Mouse (Mus musculus) gastrocnemius, postnatal 36 days (tissue): Measurements from ENCODE around the gene Tec. TPM values are rescaled to one million over a fixed set of nuclear protein-coding genes. Genes with fewer than 3 reads are reported as not detected.

Experiments
- DNase-seq, 2 experiments: peaks; one replicate each; pipeline ENCODE4 v3.0.0; 2022
- intact Hi-C: fragments of 180-260 bp; cut with DNase I; formaldehyde crosslinking; loops from one replicate; pipeline ENCODE4 v1.15.1; 2025
- total RNA-seq, 2 experiments: library from RNA; stranded (reverse); gene quantifications; 2 replicates each; pipeline ENCODE4 v1.2.3; 2021

The Tec gene
- total RNA-seq, 2 experiments from 2014 or later: 1.3 to 1.9 TPM

DNA sequence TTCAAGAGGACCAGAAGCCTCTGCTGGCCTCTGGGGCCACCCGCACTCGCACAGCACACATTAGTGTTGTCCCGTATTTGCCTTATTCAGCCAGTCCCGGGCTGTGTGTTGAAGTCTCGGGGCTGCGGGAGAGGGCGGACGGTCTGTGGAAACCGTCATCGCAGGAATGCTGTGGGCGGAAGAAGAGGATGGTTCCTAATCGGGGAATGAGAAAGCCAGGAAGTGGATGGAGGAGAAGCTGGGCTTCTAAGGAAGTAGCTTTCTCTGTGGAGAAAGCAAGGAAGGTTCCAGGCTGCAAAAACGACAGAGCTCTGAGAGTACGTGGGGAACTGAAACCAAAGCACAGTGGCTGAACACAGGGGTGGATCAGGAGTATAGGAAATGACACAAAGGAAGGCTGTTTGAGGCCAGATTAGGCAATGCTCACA lies 72.1 kb downstream of the Tec start:
- DNase-seq: peak in 1 of 2 experiments; percentile 49
- intact Hi-C loops: no loop called here

DNA sequence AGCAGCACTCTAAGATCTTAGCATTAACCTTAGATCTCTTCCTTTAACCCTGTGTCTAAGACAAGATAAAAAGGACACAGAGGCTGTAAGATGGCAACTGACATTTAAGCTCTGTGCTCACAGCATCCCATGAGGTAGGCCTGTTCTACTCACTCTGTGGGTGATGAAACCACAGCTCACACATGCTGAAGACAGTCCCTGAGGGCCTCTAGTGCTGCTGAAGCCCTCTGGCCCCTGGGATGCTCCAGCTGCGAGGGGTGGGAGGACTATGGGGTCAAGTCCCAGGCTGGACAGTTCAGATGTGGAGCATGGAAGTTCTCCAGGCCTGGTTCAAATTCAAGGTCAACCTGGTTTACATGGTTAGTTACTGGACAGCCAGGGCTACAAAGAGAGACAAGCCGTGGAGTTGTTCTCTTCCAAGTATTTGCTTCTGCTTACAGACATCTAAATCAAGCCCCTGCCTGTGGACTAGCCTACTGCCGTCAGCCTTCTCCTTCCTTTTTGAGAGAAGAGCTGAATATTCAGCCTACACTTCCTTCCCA lies 74.9 kb downstream of the Tec start:
- intact Hi-C loops: no loop called here
- no peak for DNase-seq

GRCm38 (mm10) chr5:72791789-72792188 lies 76.5 kb downstream of the Tec start:
- intact Hi-C loops: no loop called here
- DNase-seq: no peak

- intact Hi-C loops: no loop called here
- DNase-seq: no peak
These were observed 76.9 kb downstream of the Tec start for GRCm38 (mm10) chr5:72791386-72791785.

GRCm38 (mm10) chr5:72785451-72785850 lies 82.8 kb downstream of the Tec start:
- intact Hi-C loops: no loop called here

DNA sequence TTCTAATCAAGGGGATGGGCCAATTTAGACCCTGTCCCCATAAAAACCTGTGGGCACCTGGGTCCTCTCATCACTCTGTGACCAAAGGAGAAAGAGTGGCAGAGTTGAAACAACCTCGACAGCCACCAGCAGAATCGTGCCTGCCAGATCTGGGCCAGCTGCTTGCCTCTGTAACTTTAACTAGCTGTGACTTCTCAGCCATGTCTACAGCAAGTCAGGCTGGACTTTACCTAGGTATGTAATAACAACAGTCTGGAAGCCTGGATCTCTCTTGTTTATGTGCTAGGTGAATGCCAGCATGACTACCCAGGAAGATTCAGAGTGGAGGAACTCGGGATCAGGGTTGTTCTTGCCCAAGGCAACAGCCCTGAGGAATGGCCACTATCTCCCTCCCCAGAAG lies 83.6 kb downstream of the Tec start:
- intact Hi-C loops: no loop called here
- DNase-seq: no peak

More at GRCm38 (mm10) chr5:72785451-72785850, 82.8 kb downstream of the Tec start:
- no peak for DNase-seq

GRCm38 (mm10) chr5:72783957-72784356 lies 84.3 kb downstream of the Tec start:
- intact Hi-C loops: no loop called here
- DNase-seq: no peak

- no peak for DNase-seq
- intact Hi-C loops: no loop called here
These were observed 85.2 kb downstream of the Tec start for GRCm38 (mm10) chr5:72783123-72783522.

GRCm38 (mm10) chr5:72781776-72782175 lies 86.5 kb downstream of the Tec start:
- intact Hi-C loops: no loop called here
- no peak for DNase-seq

DNA sequence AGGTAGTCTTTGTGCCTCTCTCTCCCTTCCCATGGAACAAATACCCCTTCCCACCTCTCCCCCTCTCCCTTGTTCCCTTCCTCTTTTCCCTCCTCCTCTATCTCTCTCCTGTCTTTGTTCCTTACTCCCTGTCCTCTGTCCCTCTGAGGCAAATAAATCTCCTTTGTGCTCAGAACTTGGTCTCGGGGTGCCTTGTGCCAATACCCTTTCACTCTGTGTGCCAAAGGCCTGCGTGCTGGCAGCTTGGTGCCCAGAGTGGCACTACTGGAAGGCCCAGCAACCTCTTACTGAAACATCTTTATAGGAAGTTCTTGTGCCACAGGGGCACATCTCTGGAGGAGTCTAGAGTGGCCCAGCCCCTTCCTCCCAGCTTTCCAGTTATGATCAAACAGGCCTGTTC lies 91.7 kb downstream of the Tec start:
- intact Hi-C loops: no loop called here

GRCm38 (mm10) chr5:72776127-72776526 lies 92.2 kb downstream of the Tec start:
- DNase-seq: no peak
- intact Hi-C loops: no loop called here

More for the DNA sequence above, 91.7 kb downstream of the Tec start:
- no peak for DNase-seq

DNA sequence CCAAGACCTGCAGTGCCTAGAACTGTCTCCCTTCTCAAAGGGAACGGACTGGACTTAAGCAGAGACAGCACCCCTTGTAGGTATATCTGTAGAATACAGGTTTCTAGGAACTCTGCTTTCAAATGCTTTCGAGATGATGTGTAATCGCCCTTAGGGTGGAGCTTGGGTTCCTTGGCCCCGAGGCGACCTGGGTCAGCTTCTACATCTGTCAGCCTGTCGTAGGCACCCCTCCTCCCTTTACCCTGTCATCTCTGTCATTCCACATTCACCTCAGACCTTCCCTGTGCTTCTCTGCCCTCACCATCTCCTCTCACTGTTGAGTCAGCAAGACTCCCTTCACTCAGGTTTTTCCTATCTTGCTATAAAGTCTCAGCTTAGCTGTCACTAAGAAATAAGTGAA lies 98.4 kb downstream of the Tec start:
- DNase-seq: no peak
- intact Hi-C loops: no loop called here

GRCm38 (mm10) chr5:72763546-72763945 lies 104.7 kb downstream of the Tec start:
- intact Hi-C loops: no loop called here
- no peak for DNase-seq

DNA sequence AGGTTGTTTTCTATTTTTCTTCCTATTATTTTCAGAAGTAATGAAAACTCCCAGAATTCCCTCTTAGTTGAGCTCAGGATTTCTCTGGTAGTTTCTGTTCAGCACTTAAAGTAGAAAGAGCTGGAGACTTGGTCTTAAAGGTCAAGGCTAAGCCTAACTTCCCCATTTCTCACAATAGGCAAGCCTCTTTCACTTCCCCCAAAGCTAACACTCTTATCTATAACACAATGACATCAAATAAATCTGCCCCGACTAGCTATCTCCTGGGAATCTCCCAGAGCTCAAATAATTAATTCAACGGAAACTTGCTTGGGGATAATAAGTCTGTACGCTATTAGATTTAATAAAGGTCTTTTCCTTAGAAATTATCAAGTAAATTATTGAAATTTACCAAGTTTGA lies 105.3 kb downstream of the Tec start:
- intact Hi-C loops: no loop called here
- no peak for DNase-seq

DNA sequence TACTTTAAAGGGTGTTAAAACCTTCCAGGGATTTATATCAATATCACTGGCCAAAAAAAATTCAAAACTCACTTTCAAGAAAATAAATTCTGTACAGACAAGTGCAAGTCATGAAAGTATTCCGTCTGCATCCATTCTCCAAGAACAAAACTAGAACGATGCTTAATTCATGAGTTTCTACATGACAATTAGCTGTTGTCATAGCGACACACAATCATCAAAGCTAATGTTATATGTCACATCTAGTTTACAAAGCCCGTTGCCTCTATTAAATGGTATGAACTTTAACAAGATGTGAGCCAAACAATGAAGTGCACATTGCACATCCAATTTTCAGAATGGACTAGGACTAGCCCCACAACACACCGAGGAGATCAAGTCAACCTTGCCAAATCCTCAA lies 106.5 kb downstream of the Tec start:
- DNase-seq: no peak
- intact Hi-C loops: loop anchor here (2.0 kb wide), 1 partner anchor 97 kb away; no protein-coding TSS in a partner anchor

- DNase-seq: no peak
- intact Hi-C loops: loop anchor here (2.0 kb wide), 1 partner anchor 96 kb away; no protein-coding TSS in a partner anchor
These were observed 107.0 kb downstream of the Tec start for GRCm38 (mm10) chr5:72761237-72761636.

GRCm38 (mm10) chr5:72758925-72759924 lies 109.1 kb downstream of the Tec start:
- intact Hi-C loops: no loop called here

DNA sequence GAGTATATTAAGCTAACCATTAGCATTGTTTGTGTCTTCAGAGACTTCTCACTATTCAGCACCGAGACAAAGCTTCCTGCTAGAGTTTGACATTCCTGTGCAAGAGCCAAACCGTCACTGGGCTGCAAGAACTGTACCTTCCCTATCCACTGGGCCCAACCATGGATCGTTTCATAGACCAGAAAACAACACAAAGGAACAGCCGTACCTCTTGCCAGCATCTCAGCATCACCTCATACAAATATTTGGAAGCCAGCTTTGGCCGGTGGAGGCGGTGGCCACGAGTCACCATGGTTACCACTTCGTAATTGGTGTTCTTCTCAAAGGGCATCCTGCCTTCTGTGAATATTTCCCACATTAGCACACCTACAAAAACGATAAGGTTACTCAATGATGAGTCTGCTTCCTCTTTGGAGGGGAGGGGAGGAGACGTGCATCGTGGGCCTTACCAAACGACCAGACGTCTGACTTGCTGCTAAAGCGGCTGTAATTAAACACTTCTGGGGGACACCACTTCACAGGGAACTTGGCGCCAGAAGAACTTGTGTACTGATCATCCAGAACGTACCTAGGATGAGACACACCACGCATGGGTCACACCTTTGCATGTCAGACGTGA lies 111.0 kb downstream of the Tec start:
- DNase-seq: no peak
- intact Hi-C loops: no loop called here

More at GRCm38 (mm10) chr5:72758925-72759924, 109.1 kb downstream of the Tec start:
- no peak for DNase-seq

DNA sequence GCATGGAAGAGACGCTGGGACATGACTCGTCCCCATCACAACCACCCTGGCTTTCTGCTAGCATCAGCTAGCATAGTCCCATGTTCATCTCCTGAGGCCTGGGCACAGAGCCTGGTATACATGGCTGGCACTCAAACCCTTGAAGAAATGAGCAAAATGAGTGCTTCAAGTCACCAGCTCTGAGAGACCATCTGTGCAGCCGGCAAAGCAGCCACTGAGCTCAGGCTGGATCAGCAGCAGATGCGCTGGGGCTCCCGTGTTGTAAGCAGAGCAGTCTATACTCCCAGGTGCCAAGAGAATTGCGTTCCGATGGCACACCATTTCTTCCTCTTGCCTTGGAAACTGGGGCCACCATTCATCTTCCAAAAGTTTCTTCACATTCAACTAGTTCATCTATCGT lies 112.3 kb downstream of the Tec start:
- DNase-seq: no peak
- intact Hi-C loops: no loop called here

DNA sequence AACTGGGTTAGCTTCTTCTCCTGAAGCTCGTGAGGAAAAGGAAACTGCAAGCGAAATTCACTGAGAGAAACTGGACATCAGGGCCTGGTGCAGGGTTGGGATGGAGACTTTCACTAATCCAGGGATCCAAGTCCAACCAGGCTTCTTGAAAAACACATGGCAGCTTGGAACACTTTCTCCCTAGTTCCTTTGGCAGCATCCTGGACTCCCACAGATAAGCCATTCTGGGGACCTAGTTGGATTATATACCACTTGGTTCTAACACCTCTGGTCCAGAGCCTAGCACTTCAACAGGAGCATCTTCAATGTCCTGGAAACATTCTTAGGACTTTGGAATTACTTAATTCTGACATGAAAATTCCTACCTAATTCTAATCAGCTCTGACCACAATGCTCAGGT lies 113.2 kb downstream of the Tec start:
- DNase-seq: no peak
- intact Hi-C loops: no loop called here

DNA sequence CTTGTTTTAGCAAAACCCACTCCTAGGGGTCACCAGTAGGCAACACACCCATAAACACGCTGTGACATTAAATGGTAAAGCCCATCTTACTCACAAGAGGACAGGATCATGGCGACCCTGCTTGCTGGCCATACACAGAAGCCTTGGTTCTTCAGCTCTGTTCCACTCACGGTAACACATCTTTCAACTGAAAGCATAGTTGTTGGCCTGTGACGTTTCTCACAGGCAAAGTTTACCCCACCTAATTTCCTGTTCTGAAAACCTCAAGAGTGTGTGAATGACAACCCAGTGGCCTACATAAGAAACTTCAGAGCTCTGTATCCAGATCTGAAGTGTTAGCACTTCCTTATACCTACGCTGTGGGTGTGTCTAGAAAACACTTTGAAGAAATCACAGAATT lies 115.7 kb downstream of the Tec start, which contains the start of gene Txk:
Gene Txk, minus strand, starts transcription at position 193 of the 400 bp plus-strand sequence.
- DNase-seq: no peak
- intact Hi-C loops: no loop called here
